Mouse (Mus musculus): ENCODE results near the gene Igdcc3. TPM values are rescaled to one million over a fixed set of nuclear protein-coding genes. Genes with fewer than 3 reads are reported as not detected.

The Igdcc3 gene
- polyA plus RNA-seq, 1 experiment: not detected

GRCm38 (mm10) chr9:65128123-65128815 lies 12.7 kb upstream of the Igdcc3 start:
- no peaks in the 10 kb centered on the region for H3K9me3 ChIP-seq (ENCODE audit: control insufficient read depth, low read length)
- peaks cover 12% of the 10 kb centered on the region for H3K4me1 ChIP-seq (ENCODE audit: control insufficient read depth)
- TF ChIP-seq TAL1 (IDR thresholded peaks at IDR 0.05; ENCODE audit: low read length): no peak
- no peak for TF ChIP-seq GATA1 (IDR thresholded peaks at IDR 0.05; ENCODE audit: low read length)
- H3K27me3 ChIP-seq (ENCODE audit: control insufficient read depth): peaks cover 35% of the 10 kb centered on the region
- H3K36me3 ChIP-seq (ENCODE audit: control insufficient read depth): peaks cover 2% of the 10 kb centered on the region; the same call in 1 of the 2 replicates
- H3K4me3 ChIP-seq (replicated peaks): no peak overlapping the region

- Histone ChIP-seq H3K4me1 (ENCODE audit: control insufficient read depth) (peaks cover 7% of the 10 kb centered on the region), H3K27me3 (ENCODE audit: control insufficient read depth) (peaks cover 24% of the 10 kb centered on the region), H3K4me3 (replicated peaks) (no peak overlapping the region), H3K36me3 (ENCODE audit: control insufficient read depth) (no peaks in the 10 kb centered on the region; the same call in 1 of the 2 replicates), H3K9me3 (ENCODE audit: control insufficient read depth, low read length) (no peaks in the 10 kb centered on the region)
- TF ChIP-seq GATA1 (IDR thresholded peaks at IDR 0.05; ENCODE audit: low read length) (no peak), TAL1 (IDR thresholded peaks at IDR 0.05; ENCODE audit: low read length) (no peak)
These were observed 9.3 kb upstream of the Igdcc3 start for GRCm38 (mm10) chr9:65131717-65132116.

GRCm38 (mm10) chr9:65133739-65134138 lies 7.2 kb upstream of the Igdcc3 start:
- TF ChIP-seq GATA1 (IDR thresholded peaks at IDR 0.05; ENCODE audit: low read length): no peak
- Histone ChIP-seq H3K4me1 (ENCODE audit: control insufficient read depth) (no peaks in the 10 kb centered on the region; the same call in 1 of the 2 replicates), H3K9me3 (ENCODE audit: control insufficient read depth, low read length) (no peaks in the 10 kb centered on the region), H3K36me3 (ENCODE audit: control insufficient read depth) (no peaks in the 10 kb centered on the region; the same call in 1 of the 2 replicates), H3K4me3 (replicated peaks) (no peak overlapping the region), H3K27me3 (ENCODE audit: control insufficient read depth) (peaks cover 20% of the 10 kb centered on the region)

- no peak overlapping the region for H3K4me3 ChIP-seq (replicated peaks)
- TF ChIP-seq GATA1 (IDR thresholded peaks at IDR 0.05; ENCODE audit: low read length): no peak
- TF ChIP-seq TAL1 (IDR thresholded peaks at IDR 0.05; ENCODE audit: low read length): no peak
- peaks cover 31% of the 10 kb centered on the region for H3K27me3 ChIP-seq (ENCODE audit: control insufficient read depth)
- H3K9me3 ChIP-seq (ENCODE audit: control insufficient read depth, low read length): no peaks in the 10 kb centered on the region
- no peaks in the 10 kb centered on the region; the same call in 1 of the 2 replicates for H3K36me3 ChIP-seq (ENCODE audit: control insufficient read depth)
- no peaks in the 10 kb centered on the region for H3K4me1 ChIP-seq (ENCODE audit: control insufficient read depth)
These were observed 5.9 kb upstream of the Igdcc3 start for GRCm38 (mm10) chr9:65135126-65135525.

GRCm38 (mm10) chr9:65140491-65140890 lies 498 bp upstream of the Igdcc3 start:
- Histone ChIP-seq H3K4me3 (replicated peaks) (no peak overlapping the region), H3K27me3 (ENCODE audit: control insufficient read depth) (peaks cover 72% of the 10 kb centered on the region)

GRCm38 (mm10) chr9:65141306-65141975 lies 452 bp downstream of the Igdcc3 start:
- Histone ChIP-seq H3K4me3 (replicated peaks) (peak overlapping the region; percentile 28), H3K4me1 (ENCODE audit: control insufficient read depth) (no peaks in the 10 kb centered on the region; the same call in 1 of the 2 replicates), H3K36me3 (ENCODE audit: control insufficient read depth) (no peaks in the 10 kb centered on the region), H3K9me3 (ENCODE audit: control insufficient read depth, low read length) (peaks cover 4% of the 10 kb centered on the region; the same call in 1 of the 2 replicates), H3K27me3 (ENCODE audit: control insufficient read depth) (peaks cover 72% of the 10 kb centered on the region)
- TF ChIP-seq GATA1 (IDR thresholded peaks at IDR 0.05; ENCODE audit: low read length) (no peak), TAL1 (IDR thresholded peaks at IDR 0.05; ENCODE audit: low read length) (no peak)

More at GRCm38 (mm10) chr9:65140491-65140890, 498 bp upstream of the Igdcc3 start:
- peaks cover 4% of the 10 kb centered on the region; the same call in 1 of the 2 replicates for H3K9me3 ChIP-seq (ENCODE audit: control insufficient read depth, low read length)
- H3K4me1 ChIP-seq (ENCODE audit: control insufficient read depth): no peaks in the 10 kb centered on the region; the same call in 1 of the 2 replicates
- TF ChIP-seq GATA1 (IDR thresholded peaks at IDR 0.05; ENCODE audit: low read length) (no peak), TAL1 (IDR thresholded peaks at IDR 0.05; ENCODE audit: low read length) (no peak)
- no peaks in the 10 kb centered on the region for H3K36me3 ChIP-seq (ENCODE audit: control insufficient read depth)

- no peaks in the 10 kb centered on the region for H3K36me3 ChIP-seq (ENCODE audit: control insufficient read depth)
- peaks cover 4% of the 10 kb centered on the region; the same call in 1 of the 2 replicates for H3K9me3 ChIP-seq (ENCODE audit: control insufficient read depth, low read length)
- H3K4me3 ChIP-seq (replicated peaks): peak overlapping the region; percentile 28
- TF ChIP-seq TAL1 (IDR thresholded peaks at IDR 0.05; ENCODE audit: low read length): no peak
- no peak for TF ChIP-seq GATA1 (IDR thresholded peaks at IDR 0.05; ENCODE audit: low read length)
- H3K4me1 ChIP-seq (ENCODE audit: control insufficient read depth): no peaks in the 10 kb centered on the region; the same call in 1 of the 2 replicates
- H3K27me3 ChIP-seq (ENCODE audit: control insufficient read depth): peaks cover 73% of the 10 kb centered on the region
These were observed 958 bp downstream of the Igdcc3 start for GRCm38 (mm10) chr9:65141976-65142318.

GRCm38 (mm10) chr9:65142399-65142798 lies 1.4 kb downstream of the Igdcc3 start:
- H3K4me3 ChIP-seq (replicated peaks): no peak overlapping the region
- peaks cover 4% of the 10 kb centered on the region; the same call in 1 of the 2 replicates for H3K9me3 ChIP-seq (ENCODE audit: control insufficient read depth, low read length)
- TF ChIP-seq TAL1 (IDR thresholded peaks at IDR 0.05; ENCODE audit: low read length) (no peak), GATA1 (IDR thresholded peaks at IDR 0.05; ENCODE audit: low read length) (no peak)
- H3K27me3 ChIP-seq (ENCODE audit: control insufficient read depth): peaks cover 74% of the 10 kb centered on the region
- H3K36me3 ChIP-seq (ENCODE audit: control insufficient read depth): no peaks in the 10 kb centered on the region
- no peaks in the 10 kb centered on the region; the same call in 1 of the 2 replicates for H3K4me1 ChIP-seq (ENCODE audit: control insufficient read depth)

- H3K4me1 ChIP-seq (ENCODE audit: control insufficient read depth): no peaks in the 10 kb centered on the region; the same call in 1 of the 2 replicates
- H3K9me3 ChIP-seq (ENCODE audit: control insufficient read depth, low read length): peaks cover 4% of the 10 kb centered on the region; the same call in 1 of the 2 replicates
- H3K4me3 ChIP-seq (replicated peaks): no peak overlapping the region
- TF ChIP-seq GATA1 (IDR thresholded peaks at IDR 0.05; ENCODE audit: low read length): no peak
- TF ChIP-seq TAL1 (IDR thresholded peaks at IDR 0.05; ENCODE audit: low read length): no peak
- H3K27me3 ChIP-seq (ENCODE audit: control insufficient read depth): peaks cover 46% of the 10 kb centered on the region
- H3K36me3 ChIP-seq (ENCODE audit: control insufficient read depth): no peaks in the 10 kb centered on the region
These were observed 5.0 kb downstream of the Igdcc3 start for GRCm38 (mm10) chr9:65146001-65146400.

Measured in erythroblast, embryonic 14.5 days (primary cell).